Mouse (Mus musculus): ENCODE measurements around the gene Naf1.

- TF ChIP-seq TAL1 (IDR thresholded peaks at IDR 0.05; ENCODE audit: low read length) (no peak), GATA1 (IDR thresholded peaks at IDR 0.05; ENCODE audit: low read length) (no peak)
Measured at GRCm38 (mm10) chr8:66883866-66884265, 23.8 kb downstream of the Naf1 start.
